Mouse (Mus musculus) erythroblast, embryonic 14.5 days (primary cell): Measurements from ENCODE around the gene Tmem116.

Experiments
- GATA1 ChIP-seq: IDR thresholded peaks from 2 replicates; pipeline ENCODE4 v1.6.1; 2012; ENCODE audit warnings: low read length, inconsistent platforms, mixed read lengths
- TAL1 ChIP-seq: IDR thresholded peaks from 3 replicates; pipeline ENCODE4 v1.6.1; 2012; ENCODE audit warnings: low read length, inconsistent platforms, mixed read lengths

GRCm38 (mm10) chr5:121510009-121510408 lies 58.3 kb downstream of the Tmem116 start:
- no peak for TF ChIP-seq TAL1
- no peak for TF ChIP-seq GATA1
